Mouse (Mus musculus): Measurements from ENCODE around the gene Prpf4. TPM values are rescaled to one million over a fixed set of nuclear protein-coding genes. Genes with fewer than 3 reads are reported as not detected.
A peak's percentile ranks its signal among the peaks of the same experiment; 100 is the strongest.

The Prpf4 gene
- 10 to 100 TPM; 16.1 to 17.3 TPM for total RNA-seq (2021)
- long read RNA-seq, experiment 1, full-length matches to known transcripts: 13 of 20 reads
- long read RNA-seq, experiment 1, partial matches to known transcripts: 0 of 20 reads
- long read RNA-seq, experiment 1, other reads (novel, unspliced or antisense): 7 of 20 reads
- long read RNA-seq, experiment 2, full-length matches to known transcripts: 4 of 8 reads
- long read RNA-seq, experiment 2, partial matches to known transcripts: 1 of 8 reads
- long read RNA-seq, experiment 2, other reads (novel, unspliced or antisense): 3 of 8 reads

DNA sequence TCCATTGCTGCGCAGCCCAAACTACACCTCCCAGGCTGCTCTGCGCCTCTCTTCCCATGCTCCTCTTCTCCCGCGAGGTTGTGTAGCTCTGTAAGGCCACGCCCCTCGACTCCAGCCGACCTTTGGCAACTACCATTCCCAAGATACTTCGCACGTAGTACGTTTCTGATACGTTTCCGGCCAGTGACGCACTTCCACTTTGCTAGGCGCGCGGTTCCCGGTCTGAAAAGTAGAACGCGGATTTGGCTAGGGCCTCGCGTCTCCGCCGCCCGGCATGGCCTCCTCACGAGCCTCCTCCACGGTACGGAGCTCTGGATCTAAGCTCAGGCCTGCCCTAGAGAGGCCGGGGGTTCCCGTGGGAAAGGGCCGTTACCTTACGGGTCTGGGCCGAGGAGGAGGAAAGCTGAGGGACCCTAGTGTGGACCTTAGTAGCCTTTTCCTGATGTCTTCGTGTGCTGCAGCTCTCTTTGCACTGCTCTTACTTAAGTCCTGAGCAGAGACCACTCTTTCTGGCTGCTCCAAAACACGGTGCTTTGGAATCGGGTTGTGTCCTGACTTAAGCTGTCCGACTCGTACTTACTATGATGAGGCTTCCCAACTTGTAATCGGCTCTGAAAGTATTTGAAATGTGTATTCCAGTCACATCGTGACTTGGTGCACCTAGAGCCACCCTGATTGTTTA, at the start of gene Prpf4, which contains the start of gene Cdc26:
Prpf4 (plus strand) TSS at position 197 of the 682 bp plus-strand sequence.
Cdc26 (minus strand) TSS at position 42 of the 682 bp plus-strand sequence.
- peak; percentile 99 for DNase-seq (ENCODE audit: low spot score)

DNA sequence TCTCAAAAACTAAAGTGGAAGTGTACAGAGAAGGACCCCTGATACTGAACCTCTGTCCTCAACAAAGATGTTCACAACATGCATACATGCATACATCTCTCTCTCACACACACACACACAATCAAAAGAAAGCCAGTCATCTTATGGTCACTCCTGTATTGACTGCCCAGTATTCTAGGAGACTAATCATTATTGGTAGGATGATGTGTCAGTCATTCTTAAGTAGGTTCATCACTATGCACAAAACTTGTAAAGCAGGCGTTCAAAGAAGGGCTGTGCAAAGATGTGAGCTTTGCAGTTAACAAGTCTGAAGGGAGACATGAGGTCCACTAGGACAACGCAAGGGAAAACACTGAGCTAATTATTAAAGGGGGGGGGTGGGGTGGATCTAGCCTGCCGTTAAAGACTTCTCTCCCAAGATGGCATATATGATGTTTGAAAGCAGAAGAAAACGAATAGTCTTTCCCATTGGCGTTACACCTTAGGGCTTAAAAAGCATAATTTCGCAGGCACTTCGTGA, 49.3 kb upstream of the Prpf4 start:
- DNase-seq (ENCODE audit: low spot score): no peak

DNA sequence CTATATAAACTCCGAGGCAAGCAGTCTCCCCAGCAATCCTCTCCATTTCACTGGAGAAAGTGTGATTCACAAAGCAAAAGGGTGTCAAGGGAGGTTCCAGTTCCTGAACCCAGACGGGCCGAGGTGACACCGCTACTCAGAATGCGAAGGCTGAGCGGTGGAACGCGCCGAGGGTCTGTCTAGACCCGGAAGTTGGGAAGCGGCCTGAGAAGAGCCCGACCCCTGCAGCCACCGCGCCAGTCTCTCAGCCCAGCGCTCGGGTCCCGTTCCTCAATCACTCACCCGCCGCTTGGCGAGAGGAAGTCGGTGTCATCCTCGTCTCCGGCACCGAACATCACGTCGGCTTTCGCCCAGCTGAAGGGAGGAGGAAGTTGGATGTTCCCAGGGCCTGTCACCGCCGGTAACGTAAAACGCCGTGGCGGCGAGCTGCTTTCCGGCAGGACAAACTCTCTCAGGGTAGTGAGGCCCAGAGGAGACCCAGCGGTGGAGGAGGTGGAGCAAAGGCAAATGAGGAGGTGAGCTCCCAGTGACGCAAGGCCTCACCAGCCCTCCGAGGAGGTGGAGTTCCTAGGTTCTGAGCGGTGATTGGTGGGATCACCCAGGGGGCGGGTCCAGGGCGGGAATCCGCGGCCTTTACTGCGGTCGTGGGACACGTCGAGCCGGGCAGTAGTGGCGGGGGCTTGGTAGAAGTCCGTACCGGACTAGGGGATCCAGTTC, 48.4 kb upstream of the Prpf4 start, which contains the start of the genes Fkbp15 and Slc31a1:
Fkbp15 (minus strand) TSS at position 461 of the 717 bp plus-strand sequence.
Slc31a1 (plus strand) TSS at position 640 of the 717 bp plus-strand sequence.
- DNase-seq (ENCODE audit: low spot score): peak; percentile 97

DNA sequence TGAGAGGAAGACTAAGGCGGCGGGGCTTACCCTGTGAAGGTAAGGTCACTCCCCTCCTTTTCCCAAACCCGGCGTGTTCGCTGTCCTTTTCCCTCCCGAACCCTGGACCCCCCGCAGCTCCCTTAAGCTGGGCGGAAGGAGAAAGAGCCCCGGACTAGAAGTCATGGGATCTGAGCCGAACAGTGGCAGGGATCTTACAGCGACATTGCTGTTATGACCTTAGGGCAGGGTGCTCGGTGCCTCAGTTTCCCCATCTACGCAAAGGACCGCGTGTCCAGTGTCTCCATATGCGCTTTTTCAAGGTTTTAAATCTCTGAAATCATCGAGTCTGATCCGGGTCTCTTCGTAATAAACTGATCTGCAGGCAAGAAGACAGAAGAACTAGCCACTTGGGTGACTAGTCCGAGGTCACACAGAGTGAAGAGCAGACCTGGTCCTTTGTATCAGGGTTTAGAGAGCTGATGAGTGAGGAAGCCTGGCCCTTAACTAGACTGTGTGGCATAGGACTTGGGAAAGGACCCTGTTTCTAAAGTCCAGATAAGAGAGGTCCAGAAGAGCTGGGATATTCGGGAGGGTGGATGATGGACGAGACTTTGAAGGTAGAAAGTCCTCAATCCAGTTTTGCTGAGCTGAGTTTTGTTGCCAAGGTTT, 47.7 kb upstream of the Prpf4 start:
- DNase-seq (ENCODE audit: low spot score): no peak

DNA sequence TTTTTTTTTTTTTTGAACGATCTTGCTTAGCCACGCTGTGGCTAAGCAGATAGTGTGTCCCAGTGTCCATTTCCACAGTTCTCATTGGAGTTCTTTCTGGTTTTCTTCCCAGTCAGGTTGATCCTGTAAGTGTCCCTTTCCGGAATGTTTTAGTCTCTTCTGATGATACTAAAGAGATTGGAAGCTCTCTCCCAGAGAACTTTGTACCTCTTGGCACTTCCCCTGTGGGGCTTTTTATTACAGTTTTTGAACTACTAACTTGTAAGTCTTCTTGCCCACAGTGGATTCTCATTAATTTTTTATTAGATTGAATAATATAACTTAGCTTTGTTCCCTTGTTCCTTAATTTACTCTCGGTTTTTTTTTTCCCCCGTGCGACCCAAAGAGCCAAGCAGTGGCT, 47.0 kb upstream of the Prpf4 start:
- DNase-seq (ENCODE audit: low spot score): no peak

DNA sequence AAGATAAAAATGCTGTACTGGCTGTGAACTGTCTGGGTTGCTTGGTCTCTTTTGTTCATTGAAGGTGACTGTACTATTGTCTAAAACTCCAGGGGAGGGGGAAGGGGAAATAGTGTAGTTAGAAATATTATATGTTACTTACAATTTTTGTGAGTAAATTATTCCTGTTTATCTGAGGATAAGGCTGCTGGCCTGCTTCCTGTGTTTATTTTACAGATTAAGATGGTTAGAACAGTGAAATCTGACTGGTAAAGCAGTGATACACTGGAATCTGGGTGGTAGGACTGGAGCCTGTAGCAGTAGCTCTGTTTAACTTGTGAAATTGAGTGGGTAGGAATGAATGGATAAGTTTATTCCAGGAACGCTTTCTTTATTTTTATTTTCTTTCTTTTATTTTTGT, 46.6 kb upstream of the Prpf4 start:
- DNase-seq (ENCODE audit: low spot score): no peak

DNA sequence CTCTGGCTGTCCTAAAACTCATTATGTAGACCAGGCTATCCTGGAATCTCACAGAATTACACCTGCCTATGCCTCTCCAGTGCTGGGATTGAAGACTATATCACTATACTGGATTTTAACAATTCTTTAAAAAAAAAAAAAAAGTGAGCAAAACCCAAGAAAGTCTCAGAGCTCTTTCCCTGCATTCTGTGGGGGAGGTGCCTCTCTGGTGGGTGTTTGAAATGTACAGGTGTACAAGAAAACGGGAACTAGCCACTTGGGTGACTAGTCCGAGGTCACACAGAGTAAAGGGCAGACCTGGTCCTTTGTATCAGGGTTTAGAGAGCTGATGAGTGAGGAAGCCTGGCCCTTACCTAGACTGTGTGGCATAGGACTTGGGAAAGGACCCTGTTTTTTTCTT, 46.2 kb upstream of the Prpf4 start:
- no peak for DNase-seq (ENCODE audit: low spot score)

DNA sequence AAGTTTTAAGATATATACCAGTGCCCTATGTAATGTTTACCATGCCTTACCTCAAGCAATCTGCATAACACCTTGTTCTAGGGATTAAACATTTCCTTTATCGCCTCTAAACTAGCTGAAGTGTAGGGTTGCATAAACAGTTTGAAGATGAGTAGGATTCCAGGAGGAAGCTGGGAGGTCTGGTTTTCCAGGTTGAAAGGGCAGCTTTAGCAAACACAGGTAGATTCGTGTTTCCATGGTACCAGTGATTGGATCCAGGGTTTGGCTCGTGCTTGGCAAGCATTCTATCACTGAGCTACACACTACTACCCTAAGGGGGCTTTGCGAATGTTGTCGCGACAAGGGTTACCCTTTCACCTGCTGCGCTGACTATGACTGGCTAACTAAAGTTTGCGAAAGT, 44.3 kb upstream of the Prpf4 start:
- no peak for DNase-seq (ENCODE audit: low spot score)

DNA sequence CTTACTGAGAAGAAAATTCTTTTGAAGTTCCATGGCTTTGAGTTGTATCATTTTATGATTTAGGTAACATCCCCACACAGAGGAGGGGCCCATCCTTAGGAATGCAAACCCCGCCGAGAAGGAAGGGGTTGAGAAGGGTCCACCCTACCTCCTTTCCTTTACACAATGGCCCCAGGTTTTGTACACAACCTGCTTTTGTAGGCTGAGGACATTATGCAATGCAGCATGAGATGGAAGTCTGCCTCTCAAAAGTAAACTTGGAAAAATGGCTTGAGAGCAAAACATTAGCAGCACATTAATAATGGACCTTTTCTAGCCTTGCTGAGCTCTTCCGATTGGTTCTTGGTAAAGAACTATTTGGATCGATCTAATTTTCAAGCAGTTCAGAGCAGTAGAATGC, 42.3 kb upstream of the Prpf4 start:
- no peak for DNase-seq (ENCODE audit: low spot score)

DNA sequence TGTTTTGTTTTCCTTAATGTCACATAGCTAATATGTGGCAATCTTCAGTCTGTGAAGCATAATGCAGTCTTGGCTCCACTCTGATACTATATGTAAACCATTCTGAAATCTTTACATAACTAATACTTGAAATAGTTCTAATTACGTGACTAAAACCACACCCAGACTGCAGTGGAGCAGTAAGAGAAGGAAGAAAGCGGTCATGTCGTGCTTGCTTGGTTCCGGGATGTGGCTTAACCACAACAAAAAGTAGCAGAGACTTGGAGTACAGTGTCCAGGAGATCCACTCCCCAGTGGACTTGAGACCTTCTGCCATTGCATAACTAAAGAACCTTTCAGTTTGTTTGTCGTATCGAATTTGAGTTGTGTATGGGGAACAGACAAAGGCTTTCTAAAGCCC, 41.0 kb upstream of the Prpf4 start:
- DNase-seq (ENCODE audit: low spot score): no peak

DNA sequence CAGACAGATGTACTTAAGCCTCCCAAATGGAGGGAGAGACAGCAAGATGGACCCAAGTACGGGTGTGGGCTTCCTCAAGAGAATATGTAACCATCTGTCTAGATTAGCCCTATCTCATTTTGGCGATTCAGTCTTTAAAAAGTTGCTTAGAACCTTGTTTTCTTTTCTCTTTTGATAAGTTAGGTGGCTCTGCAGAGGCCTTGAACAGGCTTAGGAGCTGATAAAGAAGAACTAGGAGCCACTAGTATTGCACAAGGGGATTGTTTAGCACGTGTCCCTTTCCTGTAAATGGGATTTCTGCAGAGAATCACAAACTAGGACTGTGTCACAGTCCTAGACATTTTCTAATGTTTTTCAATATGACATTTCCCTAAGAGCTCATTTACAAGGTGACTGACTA, 39.5 kb upstream of the Prpf4 start:
- no peak for DNase-seq (ENCODE audit: low spot score)

DNA sequence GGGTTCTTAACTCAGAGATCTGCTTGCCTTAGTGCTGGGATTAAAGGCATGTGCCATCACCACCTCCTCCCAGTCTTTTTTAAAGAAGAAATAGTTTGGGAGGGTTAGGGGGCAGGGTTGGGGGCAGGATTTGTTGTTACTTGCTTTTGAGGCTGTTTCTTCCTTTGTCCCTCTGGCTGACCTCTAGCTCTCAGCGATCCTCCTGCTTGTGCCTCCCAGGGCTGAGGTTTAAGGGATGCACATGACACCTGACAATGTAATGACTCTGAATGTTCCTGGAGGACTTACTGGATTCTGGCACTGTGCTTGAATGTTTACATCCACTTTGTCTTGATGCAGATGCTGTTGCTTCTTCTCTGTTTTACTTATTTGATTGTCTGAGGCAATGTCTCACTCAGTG, 36.2 kb upstream of the Prpf4 start:
- DNase-seq (ENCODE audit: low spot score): no peak

DNA sequence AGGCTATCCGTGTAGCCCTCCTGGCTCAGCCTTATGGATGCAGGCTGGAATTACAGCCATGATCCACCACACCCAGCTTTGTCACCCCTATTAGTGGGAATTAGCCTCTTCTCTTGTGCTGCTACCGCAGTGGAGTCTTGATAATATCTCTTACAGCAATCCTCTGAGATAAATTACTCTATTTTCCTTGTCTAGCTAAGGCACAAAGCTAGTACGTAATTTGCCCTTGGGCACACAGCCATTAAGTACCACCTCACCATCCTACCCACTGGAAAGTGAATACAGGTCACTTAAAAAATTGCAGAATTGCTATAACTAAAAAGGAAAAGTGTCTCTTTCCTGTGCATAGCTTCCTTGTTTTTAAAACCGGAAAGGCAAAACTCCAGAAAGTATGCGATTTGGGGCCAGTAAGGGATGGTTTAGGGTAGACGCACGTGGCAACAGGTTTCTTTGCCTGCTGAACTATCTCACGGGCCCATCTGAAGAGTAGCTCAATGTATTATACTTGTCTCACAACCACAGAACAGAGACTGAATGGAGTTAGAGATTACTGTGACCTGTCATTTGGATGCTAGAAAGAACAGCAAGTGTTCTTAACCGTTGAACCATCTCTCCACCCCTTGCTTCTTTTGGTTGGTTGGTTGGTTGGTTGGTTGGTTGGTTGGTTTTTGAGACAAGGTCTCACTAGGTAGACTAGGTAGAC, 35.6 kb upstream of the Prpf4 start:
- DNase-seq (ENCODE audit: low spot score): no peak

DNA sequence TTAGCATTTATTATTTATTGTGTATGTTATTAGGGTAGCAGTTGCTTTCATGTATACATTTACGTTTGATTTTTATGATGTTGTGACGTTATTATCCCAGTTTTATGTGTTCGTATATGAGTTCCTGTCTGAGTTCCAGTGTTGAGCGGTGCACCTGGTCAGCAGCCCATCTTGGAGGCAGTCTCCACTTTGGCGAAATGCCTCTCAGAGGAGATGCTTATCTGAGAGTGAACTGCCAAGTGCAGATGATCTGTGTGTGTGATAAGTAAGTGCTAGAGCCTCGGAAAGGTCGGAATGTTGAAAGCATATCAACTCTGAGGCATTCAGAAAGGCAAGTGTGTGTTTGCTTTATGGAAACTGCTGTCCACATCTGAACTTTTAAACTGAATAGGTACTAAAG, 34.9 kb upstream of the Prpf4 start:
- DNase-seq (ENCODE audit: low spot score): no peak

DNA sequence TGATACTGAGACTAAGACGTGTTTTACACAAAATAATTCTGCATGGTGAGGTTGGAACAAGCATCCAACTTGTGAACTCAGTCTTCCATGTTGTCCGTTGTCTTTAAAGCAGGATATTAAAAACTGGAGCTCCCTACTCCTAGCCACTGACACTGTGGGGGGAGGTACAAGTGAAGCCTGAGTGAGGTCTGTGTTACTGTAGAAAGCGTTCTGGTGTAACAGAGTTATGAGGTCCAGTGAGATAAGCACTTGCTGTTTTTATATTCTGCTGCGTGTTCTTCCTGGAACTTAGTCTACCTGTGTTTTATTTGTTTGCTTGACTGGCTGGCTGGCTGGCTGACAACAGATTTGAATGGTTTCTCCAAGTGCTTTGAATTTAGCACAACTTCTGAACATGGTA, 34.3 kb upstream of the Prpf4 start:
- no peak for DNase-seq (ENCODE audit: low spot score)

DNA sequence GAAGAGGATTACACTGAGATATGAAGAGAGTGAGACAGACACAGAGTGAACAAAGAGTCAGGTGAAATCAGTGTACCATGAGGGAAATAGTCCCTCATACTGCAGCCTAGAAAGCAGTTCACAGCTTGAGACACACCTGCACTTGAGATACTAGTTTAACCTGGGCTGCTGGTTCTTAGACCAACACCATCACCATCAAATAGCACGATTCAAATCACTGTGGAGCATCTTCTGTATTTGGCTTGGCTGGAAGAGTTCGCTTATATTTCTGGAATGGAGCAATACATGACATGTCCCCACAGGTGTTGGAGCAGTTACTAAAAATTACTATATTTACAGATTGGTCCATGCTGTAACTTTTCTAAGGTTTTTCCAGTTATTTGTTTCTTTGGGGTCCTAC, 32.5 kb upstream of the Prpf4 start:
- no peak for DNase-seq (ENCODE audit: low spot score)

DNA sequence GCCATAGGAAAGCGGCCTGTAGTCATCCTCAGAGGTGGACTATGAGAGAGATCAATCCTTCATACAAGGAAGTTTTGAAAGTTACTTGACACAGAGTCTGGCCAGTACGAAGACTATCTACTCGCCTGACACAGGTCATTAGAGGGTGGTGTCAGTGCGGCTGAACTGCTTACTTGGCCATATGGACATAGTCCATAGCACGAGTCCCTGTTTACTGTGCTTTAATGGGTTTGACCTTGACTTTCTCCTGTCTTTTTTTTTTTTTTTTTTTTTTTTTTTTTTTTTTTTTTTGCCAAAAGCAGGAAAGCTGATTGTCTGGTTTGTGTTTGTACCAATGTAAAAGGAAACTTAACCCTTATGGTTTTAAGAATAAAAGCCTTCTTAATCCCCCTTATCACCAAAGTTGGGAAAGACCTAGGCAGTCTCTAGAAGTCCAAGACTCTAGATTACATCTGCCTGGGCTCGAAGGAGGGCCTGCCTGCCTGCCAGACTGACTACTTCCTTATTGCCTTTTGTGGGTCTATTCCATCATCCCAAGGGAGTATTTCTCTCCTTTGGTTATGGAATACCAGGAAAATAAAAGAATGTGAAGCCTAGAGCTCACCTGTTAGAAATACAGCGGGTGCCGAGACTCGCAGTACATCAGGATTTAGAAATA, 28.7 kb upstream of the Prpf4 start:
- DNase-seq (ENCODE audit: low spot score): no peak

DNA sequence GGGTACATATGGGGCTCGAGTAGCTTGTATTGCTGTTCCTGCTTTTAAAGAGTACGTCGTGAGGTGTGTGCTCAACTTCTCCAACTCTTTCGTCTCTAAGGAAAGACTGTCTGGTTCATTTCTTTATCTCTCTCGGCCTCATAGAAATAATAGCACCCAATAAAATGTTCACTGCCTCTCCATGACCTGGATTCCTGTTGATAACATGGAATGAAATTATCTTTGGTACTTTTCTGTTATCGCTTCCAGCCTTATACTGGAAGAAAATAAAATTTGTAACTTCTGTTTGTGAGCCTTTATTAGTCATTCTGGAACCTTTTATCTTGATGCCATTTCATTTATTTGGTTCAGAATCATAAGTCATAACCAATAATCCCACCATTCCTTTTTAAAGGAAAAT, 25.4 kb upstream of the Prpf4 start:
- DNase-seq (ENCODE audit: low spot score): no peak

DNA sequence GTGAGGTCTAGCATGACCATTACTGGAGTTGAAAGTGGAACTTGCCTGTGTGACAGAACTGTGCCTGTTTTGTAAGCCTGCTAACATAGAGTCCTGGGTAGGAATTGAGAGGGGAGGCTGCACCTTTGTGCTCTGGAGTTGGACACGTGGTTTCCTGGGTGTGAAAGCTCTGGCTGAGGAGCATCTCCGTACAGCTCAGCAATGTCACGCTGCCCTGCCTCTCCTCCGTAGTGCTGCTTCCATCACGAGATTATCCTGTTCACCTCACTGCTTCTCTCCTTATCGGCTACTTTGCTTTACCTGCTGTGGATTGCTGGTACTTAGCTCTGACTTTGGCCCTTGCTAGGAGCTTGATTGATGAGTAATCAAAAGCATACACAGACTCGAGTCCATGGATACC, 24.8 kb upstream of the Prpf4 start:
- DNase-seq (ENCODE audit: low spot score): no peak

DNA sequence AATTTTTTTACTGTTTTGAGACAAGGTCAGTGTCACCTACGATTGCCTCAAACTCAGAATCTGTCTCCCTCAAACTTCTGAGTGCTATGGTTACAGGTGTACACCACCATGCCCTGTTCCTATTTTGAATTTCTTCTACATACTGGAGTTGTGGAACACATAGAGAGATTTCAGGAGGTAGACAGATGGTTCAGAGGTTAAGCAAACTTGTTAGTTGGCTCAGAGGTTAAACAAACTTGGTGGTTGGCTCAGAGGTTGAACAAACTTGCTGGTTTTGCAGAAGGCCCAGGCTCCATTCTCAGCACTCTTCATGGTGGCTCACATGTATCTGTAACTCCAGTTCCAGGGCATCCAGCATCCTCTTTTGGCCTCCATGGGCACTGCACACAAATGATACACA, 24.4 kb upstream of the Prpf4 start:
- no peak for DNase-seq (ENCODE audit: low spot score)

DNA sequence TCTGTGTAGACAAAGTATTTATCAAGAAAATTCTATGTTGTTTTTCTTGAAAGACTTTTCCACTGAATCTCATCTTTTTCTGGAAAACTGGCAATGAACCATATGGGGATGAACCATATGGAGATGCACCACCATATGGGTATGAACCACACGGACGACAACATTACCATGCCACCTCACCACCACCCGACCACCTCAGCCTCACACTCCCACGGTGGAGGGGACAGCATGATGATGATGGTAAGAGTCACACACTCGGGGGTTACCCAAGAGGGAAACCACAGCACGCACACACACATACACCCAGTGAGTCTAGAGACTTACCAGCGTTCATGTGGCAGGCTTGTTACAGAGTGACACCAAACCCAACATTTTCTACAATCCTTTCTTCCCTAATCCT, 23.2 kb upstream of the Prpf4 start:
- DNase-seq (ENCODE audit: low spot score): no peak

All from gastrocnemius, adult 18-20 months (tissue).